Mouse (Mus musculus) heart, postnatal 0 days (tissue): ENCODE measurements around the gene C1qtnf7. TPM values are rescaled to one million over a fixed set of nuclear protein-coding genes. Genes with fewer than 3 reads are reported as not detected.

Source experiments
- ATAC-seq: fragments of 200-750 bp; cut with Nextera tagmentation; 2 replicates; pipeline ENCODE4 v1.8.0; 2017; ENCODE audit warnings: low read depth, moderate number of reproducible peaks, moderate library complexity; ENCODE audit not compliant: insufficient read depth
- DNase-seq: peaks from one replicate; pipeline ENCODE4 v3.0.0-alpha.2; 2016; ENCODE audit warnings: low spot score
- H3K27ac ChIP-seq: fragments of 300-500 bp; sonication (generic); 2 replicates; pipeline ENCODE4 v1.5.1; 2014; ENCODE audit warnings: low read depth, mild to moderate bottlenecking
- H3K27me3 ChIP-seq: fragments of 300-500 bp; sonication (generic); 2 replicates; pipeline ENCODE4 v1.6.1; 2014; ENCODE audit warnings: low read length, mixed read lengths; ENCODE audit not compliant: control insufficient read depth, insufficient read depth
- H3K36me3 ChIP-seq: fragments of 300-500 bp; sonication (generic); replicated peaks from 2 replicates; pipeline ENCODE4 v1.6.1; 2014; ENCODE audit warnings: low read length, mixed read lengths; ENCODE audit not compliant: control insufficient read depth, insufficient read depth
- H3K4me1 ChIP-seq: fragments of 300-500 bp; sonication (generic); 2 replicates; pipeline ENCODE4 v1.6.1; 2014; ENCODE audit warnings: antibody characterized with exemption; ENCODE audit not compliant: control insufficient read depth, insufficient read depth
- H3K4me2 ChIP-seq: fragments of 300-500 bp; sonication (generic); 2 replicates; pipeline ENCODE4 v1.6.1; 2014; ENCODE audit warnings: low read depth, mild to moderate bottlenecking, low read length, moderate library complexity
- H3K4me3 ChIP-seq: fragments of 300-500 bp; sonication (generic); 2 replicates; pipeline ENCODE4 v1.5.1; 2014; ENCODE audit warnings: low read depth, low read length
- H3K9ac ChIP-seq: fragments of 300-500 bp; sonication (generic); replicated peaks from 2 replicates; pipeline ENCODE4 v1.6.1; 2014; ENCODE audit warnings: low read depth, low read length, mixed read lengths
- H3K9me3 ChIP-seq: fragments of 300-500 bp; sonication (generic); replicated peaks from 2 replicates; pipeline ENCODE4 v1.6.1; 2016; ENCODE audit warnings: low read length; ENCODE audit not compliant: control insufficient read depth
- CTCF ChIP-seq: IDR thresholded peaks from 2 replicates; pipeline ENCODE4 v1.5.1; 2016; ENCODE audit warnings: antibody characterized with exemption, control low read depth, low read depth
- EP300 ChIP-seq: IDR thresholded peaks from 2 replicates; pipeline ENCODE4 v1.6.1; 2016; ENCODE audit warnings: antibody characterized with exemption, low read depth
- WGBS: fragments of 180-500 bp; shearing (Covaris S2); extraction: QIAGEN DNeasy Blood & Tissue Kit; methylation state at CpG from one replicate; pipeline ENCODE4 v1.1.7; 2014; 5-methylcytosine and 5-hydroxymethylcytosine counted together
- polyA plus RNA-seq: library from polyadenylated mRNA; unstranded; fragments of >200 nt; fragmentation: Nextera tagmentation; extraction: Ambion mirVana; gene quantifications from 2 replicates; pipeline ENCODE4 v1.2.1, GENCODE M21; 2015
- total RNA-seq: library from RNA; depleted of rRNA; stranded (reverse); fragments of >200 nt; gene quantifications from 2 replicates; pipeline ENCODE4 v1.2.3, GENCODE M21; 2014; ENCODE audit warnings: low replicate concordance

Gene C1qtnf7
- total and polyA plus RNA-seq, 2 experiments from 2014 or later: 0.88 to 5.8 TPM

- no peak overlapping the region for H3K4me3 ChIP-seq
- WGBS: 70% methylated on average over 2 of the region's 2 CpGs
- TF ChIP-seq EP300 (no peak), CTCF (no peak)
- H3K36me3 ChIP-seq: no peaks in the 10 kb centered on the region
- no peaks in the 10 kb centered on the region for H3K27me3 ChIP-seq
- no peak for DNase-seq
- no peak overlapping the region for H3K27ac ChIP-seq
- no peak overlapping the region for H3K4me2 ChIP-seq
- H3K9me3 ChIP-seq: no peaks in the 10 kb centered on the region
- no peak for ATAC-seq
- 0 out of 2 replicates have a peak, but pooled peaks cover 4% of the 10 kb centered on the region for H3K4me1 ChIP-seq
- no peak overlapping the region for H3K9ac ChIP-seq
Observed at GRCm38 (mm10) chr5:43511126-43511525, 4.2 kb upstream of the C1qtnf7 start.

GRCm38 (mm10) chr5:43516491-43516890 is 1.2 kb downstream of the C1qtnf7 start:
- 25% methylated on average over 7 of the region's 7 CpGs for WGBS
- Histone ChIP-seq H3K9ac (no peak overlapping the region), H3K4me1 (0 out of 2 replicates have a peak, but pooled peaks cover 8% of the 10 kb centered on the region), H3K27me3 (no peaks in the 10 kb centered on the region), H3K36me3 (no peaks in the 10 kb centered on the region), H3K9me3 (no peaks in the 10 kb centered on the region), H3K4me2 (peak overlapping the region; percentile 53), H3K27ac (no peak overlapping the region), H3K4me3 (peak overlapping the region; percentile 38)
- TF ChIP-seq EP300 (no peak), CTCF (no peak)
- DNase-seq (no peak), ATAC-seq (no peak)

- TF ChIP-seq CTCF: no peak
- no peak for TF ChIP-seq EP300
- Histone ChIP-seq H3K27ac (peak overlapping the region; percentile 20; the same call in 1 of the 2 replicates), H3K4me2 (peak overlapping the region; percentile 53), H3K9ac (no peak overlapping the region), H3K4me1 (0 out of 2 replicates have a peak, but pooled peaks cover 8% of the 10 kb centered on the region), H3K4me3 (0 out of 2 replicates have a peak overlapping the region, but pooled peaks have one; percentile 38), H3K9me3 (no peaks in the 10 kb centered on the region), H3K27me3 (no peaks in the 10 kb centered on the region), H3K36me3 (no peaks in the 10 kb centered on the region)
- 77% methylated on average over 13 of the region's 13 CpGs for WGBS
- no peak; the same call in 1 of the 2 replicates for ATAC-seq
- no peak for DNase-seq
Observed at GRCm38 (mm10) chr5:43517313-43517712, 2.0 kb downstream of the C1qtnf7 start.

GRCm38 (mm10) chr5:43519905-43520304 is 4.6 kb downstream of the C1qtnf7 start:
- H3K4me3 ChIP-seq: no peak overlapping the region
- H3K9ac ChIP-seq: no peak overlapping the region
- 0 out of 2 replicates have a peak, but pooled peaks cover 8% of the 10 kb centered on the region for H3K4me1 ChIP-seq
- 79% methylated on average over 2 of the region's 2 CpGs for WGBS
- H3K9me3 ChIP-seq: no peaks in the 10 kb centered on the region
- ATAC-seq (no peak), DNase-seq (no peak)
- H3K27ac ChIP-seq: no peak overlapping the region
- H3K4me2 ChIP-seq: no peak overlapping the region
- H3K27me3 ChIP-seq: no peaks in the 10 kb centered on the region
- TF ChIP-seq CTCF (no peak), EP300 (no peak)
- no peaks in the 10 kb centered on the region for H3K36me3 ChIP-seq

- Histone ChIP-seq H3K27ac (no peak overlapping the region), H3K36me3 (no peaks in the 10 kb centered on the region), H3K4me1 (0 out of 2 replicates have a peak, but pooled peaks cover 3% of the 10 kb centered on the region), H3K4me2 (no peak overlapping the region), H3K9ac (no peak overlapping the region), H3K27me3 (no peaks in the 10 kb centered on the region), H3K9me3 (no peaks in the 10 kb centered on the region), H3K4me3 (no peak overlapping the region)
- DNase-seq: no peak
- no peak for ATAC-seq
- TF ChIP-seq CTCF (no peak), EP300 (no peak)
- 64% methylated on average over 7 of the region's 7 CpGs for WGBS
Observed at GRCm38 (mm10) chr5:43521369-43521768, 6.0 kb downstream of the C1qtnf7 start.

- Histone ChIP-seq H3K27me3 (no peaks in the 10 kb centered on the region), H3K36me3 (no peaks in the 10 kb centered on the region), H3K4me1 (no peaks in the 10 kb centered on the region), H3K4me2 (no peak overlapping the region), H3K4me3 (no peak overlapping the region), H3K9ac (no peak overlapping the region), H3K9me3 (no peaks in the 10 kb centered on the region), H3K27ac (no peak overlapping the region)
- DNase-seq (no peak), ATAC-seq (no peak)
- WGBS: 81% methylated on average over 1 of the region's 1 CpGs
- TF ChIP-seq EP300 (no peak), CTCF (no peak)
Observed at GRCm38 (mm10) chr5:43522866-43523265, 7.5 kb downstream of the C1qtnf7 start.
